Mouse (Mus musculus) midbrain, embryonic 14.5 days (tissue): Measurements from ENCODE around the gene Armh3. TPM values are rescaled to one million over a fixed set of nuclear protein-coding genes. Genes with fewer than 3 reads are reported as not detected.
"Not testable (repeated sequence)": the region's sequence is repeated elsewhere in the genome, so short reads cannot be mapped to it uniquely, and the experiment has no call there.

Experiments
- ATAC-seq: fragments of 200-750 bp; cut with Nextera tagmentation; 2 replicates; pipeline ENCODE4 v1.8.0; 2017; ENCODE audit warnings: moderate number of reproducible peaks, moderate library complexity; ENCODE audit not compliant: low FRiP score, low TSS enrichment
- DNase-seq: peaks from one replicate; pipeline ENCODE4 v3.0.0-alpha.2; 2015
- H3K27ac ChIP-seq: fragments of 300-500 bp; sonication (generic); replicated peaks from 2 replicates; pipeline ENCODE4 v1.5.1; 2014; ENCODE audit warnings: mild to moderate bottlenecking, low read depth, low read length, moderate library complexity
- H3K27me3 ChIP-seq: fragments of 300-500 bp; sonication (generic); 2 replicates; pipeline ENCODE4 v1.6.1; 2014; ENCODE audit warnings: low read length, control low read depth, mixed read lengths; ENCODE audit not compliant: control insufficient read depth, insufficient read depth
- H3K36me3 ChIP-seq: fragments of 300-500 bp; sonication (generic); 2 replicates; pipeline ENCODE4 v1.6.1; 2014; ENCODE audit warnings: low read length, control low read depth; ENCODE audit not compliant: control insufficient read depth, insufficient read depth
- H3K4me1 ChIP-seq: fragments of 300-500 bp; sonication (generic); 2 replicates; pipeline ENCODE4 v1.6.1; 2014; ENCODE audit warnings: mild to moderate bottlenecking, antibody characterized with exemption, low read length, control low read depth; ENCODE audit not compliant: control insufficient read depth, insufficient read depth
- H3K4me2 ChIP-seq: fragments of 300-500 bp; sonication (generic); 2 replicates; pipeline ENCODE4 v1.6.1; 2014; ENCODE audit warnings: mild to moderate bottlenecking, low read length, moderate library complexity
- H3K4me3 ChIP-seq: fragments of 300-500 bp; sonication (generic); replicated peaks from 2 replicates; pipeline ENCODE4 v1.5.1; 2014; ENCODE audit warnings: low read depth, low read length
- H3K9ac ChIP-seq: fragments of 300-500 bp; sonication (generic); replicated peaks from 2 replicates; pipeline ENCODE4 v1.6.1; 2014; ENCODE audit warnings: mild to moderate bottlenecking, low read length, moderate library complexity
- H3K9me3 ChIP-seq: fragments of 300-500 bp; sonication (generic); 2 replicates; pipeline ENCODE4 v1.6.1; 2016; ENCODE audit warnings: low read length, control low read depth, mixed read lengths; ENCODE audit not compliant: control insufficient read depth
- WGBS: fragments of 180-500 bp; shearing (Covaris S2); extraction: QIAGEN DNeasy Blood & Tissue Kit; methylation state at CpG from one replicate; pipeline ENCODE4 v1.1.7; 2014; 5-methylcytosine and 5-hydroxymethylcytosine counted together
- polyA plus RNA-seq: library from polyadenylated mRNA; unstranded; fragments of >200 nt; fragmentation: Nextera tagmentation; extraction: Ambion mirVana; gene quantifications from 2 replicates; pipeline ENCODE4 v1.2.1, GENCODE M21; 2014

Gene Armh3
- polyA plus RNA-seq, 1 experiment from 2014 or later = 21.8 TPM

DNA sequence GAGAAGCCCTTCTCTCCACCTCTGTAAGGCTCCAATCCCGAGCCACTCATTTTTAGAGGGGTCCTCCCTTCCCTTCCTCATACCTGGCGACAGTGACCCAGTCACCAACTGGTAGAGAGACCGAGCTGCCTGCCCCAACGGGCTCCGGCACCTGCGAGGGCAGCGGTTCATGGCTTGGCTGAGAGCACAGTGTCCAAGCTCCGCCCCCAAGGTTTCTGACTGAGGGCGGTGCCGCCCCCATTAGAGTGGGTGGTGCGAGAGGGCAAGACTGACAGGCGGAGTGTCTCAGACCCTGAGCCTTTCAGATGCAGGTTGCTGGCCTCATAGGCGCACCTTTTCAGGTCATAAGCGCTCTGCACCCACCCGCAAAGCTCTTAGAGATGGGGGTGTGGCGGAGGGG is 186.2 kb downstream of the Armh3 start:
- Histone ChIP-seq H3K9ac (peak overlapping the region; percentile 34), H3K36me3 (no peaks in the 10 kb centered on the region), H3K27ac (no peak overlapping the region), H3K4me2 (peak overlapping the region; percentile 64), H3K4me1 (peaks cover 30% of the 10 kb centered on the region), H3K9me3 (no peaks in the 10 kb centered on the region), H3K27me3 (no peaks in the 10 kb centered on the region), H3K4me3 (peak overlapping the region; percentile 30)
- ATAC-seq = 0 out of 2 replicates have a peak, but pooled peaks have one; percentile 35
- WGBS = 2% methylated on average over 16 of the region's 16 CpGs
- DNase-seq = peak; percentile 67

- no peaks in the 10 kb centered on the region for H3K27me3 ChIP-seq
- H3K4me2 ChIP-seq = no peak overlapping the region
- H3K36me3 ChIP-seq = no peaks in the 10 kb centered on the region
- ATAC-seq = no peak
- no peak overlapping the region for H3K27ac ChIP-seq
- 68% methylated on average over 12 of the region's 12 CpGs for WGBS
- H3K9ac ChIP-seq = no peak overlapping the region
- no peaks in the 10 kb centered on the region for H3K9me3 ChIP-seq
- H3K4me3 ChIP-seq = no peak overlapping the region
- DNase-seq = no peak
- H3K4me1 ChIP-seq = peaks cover 27% of the 10 kb centered on the region
These were observed 187.1 kb downstream of the Armh3 start for GRCm38 (mm10) chr19:45811028-45811674.

- H3K4me1 ChIP-seq = peaks cover 10% of the 10 kb centered on the region
- no peak overlapping the region for H3K9ac ChIP-seq
- H3K27me3 ChIP-seq = no peaks in the 10 kb centered on the region
- no peak overlapping the region for H3K27ac ChIP-seq
- H3K4me3 ChIP-seq = no peak overlapping the region
- H3K36me3 ChIP-seq = no peaks in the 10 kb centered on the region
- H3K9me3 ChIP-seq = no peaks in the 10 kb centered on the region
- no peak for ATAC-seq
- no peak for DNase-seq
- 94% methylated on average over 4 of the region's 4 CpGs for WGBS
- H3K4me2 ChIP-seq = no peak overlapping the region
These were observed 190.6 kb downstream of the Armh3 start for GRCm38 (mm10) chr19:45807732-45808131.

GRCm38 (mm10) chr19:45805817-45806216 is 192.5 kb downstream of the Armh3 start:
- 95% methylated on average over 6 of the region's 6 CpGs for WGBS

GRCm38 (mm10) chr19:45804593-45805368 is 193.5 kb downstream of the Armh3 start:
- WGBS = 22% methylated on average over 12 of the region's 12 CpGs
- Histone ChIP-seq H3K4me3 (no peak overlapping the region), H3K27ac (no peak overlapping the region), H3K4me1 (no peaks in the 10 kb centered on the region), H3K4me2 (no peak overlapping the region), H3K36me3 (no peaks in the 10 kb centered on the region), H3K9ac (no peak overlapping the region), H3K27me3 (no peaks in the 10 kb centered on the region), H3K9me3 (no peaks in the 10 kb centered on the region)
- ATAC-seq (no peak), DNase-seq (peak; percentile 72)

More at GRCm38 (mm10) chr19:45805817-45806216, 192.5 kb downstream of the Armh3 start:
- H3K27ac ChIP-seq, H3K4me3 ChIP-seq, H3K4me1 ChIP-seq, ATAC-seq, H3K9me3 ChIP-seq, H3K9ac ChIP-seq, H3K36me3 ChIP-seq, DNase-seq, H3K4me2 ChIP-seq, H3K27me3 ChIP-seq: not testable (repeated sequence)

- Histone ChIP-seq H3K9me3 (no peaks in the 10 kb centered on the region), H3K9ac (no peak overlapping the region), H3K36me3 (no peaks in the 10 kb centered on the region), H3K4me2 (no peak overlapping the region), H3K27ac (no peak overlapping the region), H3K4me1 (no peaks in the 10 kb centered on the region), H3K4me3 (no peak overlapping the region), H3K27me3 (no peaks in the 10 kb centered on the region)
- ATAC-seq (no peak), DNase-seq (no peak)
- 42% methylated on average over 4 of the region's 4 CpGs for WGBS
These were observed 194.9 kb downstream of the Armh3 start for GRCm38 (mm10) chr19:45803408-45803807.

GRCm38 (mm10) chr19:45802702-45803101 is 195.6 kb downstream of the Armh3 start:
- H3K9ac ChIP-seq = no peak overlapping the region
- no peak overlapping the region for H3K4me2 ChIP-seq
- no peaks in the 10 kb centered on the region for H3K4me1 ChIP-seq
- WGBS = 67% methylated on average over 4 of the region's 4 CpGs
- H3K36me3 ChIP-seq = no peaks in the 10 kb centered on the region
- H3K4me3 ChIP-seq = no peak overlapping the region
- H3K27ac ChIP-seq = no peak overlapping the region
- DNase-seq (no peak), ATAC-seq (no peak)
- H3K9me3 ChIP-seq = no peaks in the 10 kb centered on the region
- no peaks in the 10 kb centered on the region for H3K27me3 ChIP-seq

DNA sequence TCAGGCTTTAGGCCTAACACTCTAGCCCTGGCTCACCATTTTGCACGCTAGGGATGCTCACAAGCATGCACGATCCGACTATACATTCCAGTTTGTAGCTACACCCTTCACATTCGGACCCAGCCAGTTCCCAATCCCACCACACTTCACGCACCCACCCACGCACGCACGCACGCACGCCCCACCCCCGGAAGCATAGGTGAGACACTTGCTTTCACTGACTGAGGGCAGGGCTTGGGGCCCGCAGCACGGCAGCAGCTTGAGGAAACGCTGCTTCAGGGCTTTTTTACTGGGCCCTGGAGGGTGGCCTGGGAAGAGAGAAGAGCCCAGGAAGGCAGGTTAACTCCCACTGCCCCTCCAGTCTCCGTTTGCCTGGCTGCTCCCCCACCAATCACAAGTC is 201.4 kb downstream of the Armh3 start:
- H3K9me3 ChIP-seq = no peaks in the 10 kb centered on the region
- no peaks in the 10 kb centered on the region for H3K27me3 ChIP-seq
- WGBS = 77% methylated on average over 15 of the region's 15 CpGs
- no peak overlapping the region for H3K9ac ChIP-seq
- DNase-seq = no peak
- no peak overlapping the region for H3K4me3 ChIP-seq
- H3K4me2 ChIP-seq = no peak overlapping the region
- H3K36me3 ChIP-seq = no peaks in the 10 kb centered on the region
- H3K27ac ChIP-seq = no peak overlapping the region
- ATAC-seq = no peak
- H3K4me1 ChIP-seq = no peaks in the 10 kb centered on the region
